Mouse (Mus musculus): ENCODE data around the gene Gpatch11. TPM values are rescaled to one million over a fixed set of nuclear protein-coding genes. Genes with fewer than 3 reads are reported as not detected.

Gene Gpatch11
- total and polyA plus RNA-seq, 3 experiments = 4.4 to 39.9 (median 26.8) TPM

DNA sequence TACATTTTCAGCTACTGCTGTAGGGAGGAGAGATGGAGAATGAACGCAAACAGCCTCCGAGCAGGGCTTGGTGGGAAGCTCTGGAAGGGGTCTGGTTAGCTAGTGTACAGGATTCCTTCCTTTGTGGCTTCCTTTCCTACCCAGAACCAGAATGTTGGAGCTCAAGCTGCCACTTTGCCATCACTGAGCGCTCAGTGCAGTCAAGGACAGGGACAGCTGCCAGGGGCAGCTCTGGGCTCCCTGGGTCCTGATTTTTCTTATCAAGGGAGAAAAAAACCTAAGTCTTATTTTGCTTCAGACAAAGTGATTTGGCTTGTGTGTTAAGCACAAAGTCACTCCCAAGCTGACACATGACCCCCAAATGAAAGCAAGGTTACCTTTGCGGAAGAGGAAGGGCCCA lies 53.2 kb downstream of the Gpatch11 start:
- no peak overlapping the region for H3K4me3 ChIP-seq (ENCODE audit: low read depth, low read length)
- 0 out of 2 replicates have a peak, but pooled peaks cover 2% of the 10 kb centered on the region for H3K9me3 ChIP-seq (replicated peaks)
- no peaks in the 10 kb centered on the region for H3K36me3 ChIP-seq (replicated peaks)
- ATAC-seq (ENCODE audit: extremely low read depth, insufficient number of reproducible peaks, low FRiP score, poor library complexity, severe bottlenecking) (no peak), DNase-seq (ENCODE audit: low spot score) (no peak)
- peaks cover 7% of the 10 kb centered on the region; the same call in 1 of the 2 replicates for H3K27me3 ChIP-seq (ENCODE audit: insufficient read depth, low read length)
- TF ChIP-seq POLR2AphosphoS5 (IDR thresholded peaks at IDR 0.05; ENCODE audit: insufficient replicate concordance, low read depth, low read length) (no peak), CTCF (IDR thresholded peaks at IDR 0.05; ENCODE audit: low read depth, low read length) (no peak), TAL1 (conservative IDR thresholded peaks at IDR 0.05; ENCODE audit: low read depth, low read length) (no peak), GATA2 (IDR thresholded peaks at IDR 0.05; ENCODE audit: borderline replicate concordance, low read depth, low read length) (no peak), GATA1 (IDR thresholded peaks at IDR 0.05; ENCODE audit: borderline replicate concordance, low read length) (no peak)
- no peaks in the 10 kb centered on the region for H3K4me1 ChIP-seq (ENCODE audit: insufficient read depth, low read depth, low read length)

DNA sequence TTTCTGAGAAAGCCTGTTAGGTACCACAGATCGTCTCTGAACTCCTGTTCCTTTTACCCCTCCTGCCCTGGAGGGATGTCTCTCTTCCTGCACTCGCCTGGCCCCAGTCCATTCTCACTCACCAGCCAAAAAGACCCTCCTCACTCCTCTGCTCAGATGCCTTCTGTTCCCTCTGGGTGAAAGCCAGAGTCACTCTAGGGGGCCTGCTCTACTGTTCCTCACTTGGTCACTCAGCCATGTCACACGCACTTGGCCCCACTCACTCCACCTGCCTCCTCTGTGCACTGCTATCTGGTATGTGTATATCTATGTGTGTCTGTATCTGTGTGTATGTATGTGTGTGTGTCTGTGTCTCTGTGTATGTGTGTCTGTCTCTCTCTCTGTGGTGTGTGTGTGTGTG lies 53.8 kb downstream of the Gpatch11 start:
- Histone ChIP-seq H3K4me3 (ENCODE audit: low read depth, low read length) (no peak overlapping the region), H3K9me3 (replicated peaks) (0 out of 2 replicates have a peak, but pooled peaks cover 2% of the 10 kb centered on the region), H3K4me1 (ENCODE audit: insufficient read depth, low read depth, low read length) (no peaks in the 10 kb centered on the region), H3K36me3 (replicated peaks) (no peaks in the 10 kb centered on the region), H3K27me3 (ENCODE audit: insufficient read depth, low read length) (peaks cover 7% of the 10 kb centered on the region; the same call in 1 of the 2 replicates)
- ATAC-seq (ENCODE audit: extremely low read depth, insufficient number of reproducible peaks, low FRiP score, poor library complexity, severe bottlenecking) (no peak), DNase-seq (ENCODE audit: low spot score) (no peak)
- TF ChIP-seq TAL1 (conservative IDR thresholded peaks at IDR 0.05; ENCODE audit: low read depth, low read length) = no peak
- TF ChIP-seq GATA2 (IDR thresholded peaks at IDR 0.05; ENCODE audit: borderline replicate concordance, low read depth, low read length) = no peak
- TF ChIP-seq GATA1 (IDR thresholded peaks at IDR 0.05; ENCODE audit: borderline replicate concordance, low read length) = no peak
- no peak for TF ChIP-seq POLR2AphosphoS5 (IDR thresholded peaks at IDR 0.05; ENCODE audit: insufficient replicate concordance, low read depth, low read length)
- TF ChIP-seq CTCF (IDR thresholded peaks at IDR 0.05; ENCODE audit: low read depth, low read length) = no peak

- no peak for ATAC-seq (ENCODE audit: extremely low read depth, insufficient number of reproducible peaks, low FRiP score, poor library complexity, severe bottlenecking)
- TF ChIP-seq CTCF (IDR thresholded peaks at IDR 0.05; ENCODE audit: low read depth, low read length) (no peak), TAL1 (conservative IDR thresholded peaks at IDR 0.05; ENCODE audit: low read depth, low read length) (no peak), POLR2AphosphoS5 (IDR thresholded peaks at IDR 0.05; ENCODE audit: insufficient replicate concordance, low read depth, low read length) (no peak), GATA2 (IDR thresholded peaks at IDR 0.05; ENCODE audit: borderline replicate concordance, low read depth, low read length) (no peak), GATA1 (IDR thresholded peaks at IDR 0.05; ENCODE audit: borderline replicate concordance, low read length) (no peak)
- DNase-seq (ENCODE audit: low spot score) = no peak
- H3K4me3 ChIP-seq (ENCODE audit: low read depth, low read length) = no peak overlapping the region
- H3K9me3 ChIP-seq (replicated peaks) = no peaks in the 10 kb centered on the region
- no peaks in the 10 kb centered on the region for H3K4me1 ChIP-seq (ENCODE audit: insufficient read depth, low read depth, low read length)
- H3K36me3 ChIP-seq (replicated peaks) = no peaks in the 10 kb centered on the region
- peaks cover 12% of the 10 kb centered on the region; the same call in 1 of the 2 replicates for H3K27me3 ChIP-seq (ENCODE audit: insufficient read depth, low read length)
These were observed 55.7 kb downstream of the Gpatch11 start for GRCm38 (mm10) chr17:78891020-78891419.

DNA sequence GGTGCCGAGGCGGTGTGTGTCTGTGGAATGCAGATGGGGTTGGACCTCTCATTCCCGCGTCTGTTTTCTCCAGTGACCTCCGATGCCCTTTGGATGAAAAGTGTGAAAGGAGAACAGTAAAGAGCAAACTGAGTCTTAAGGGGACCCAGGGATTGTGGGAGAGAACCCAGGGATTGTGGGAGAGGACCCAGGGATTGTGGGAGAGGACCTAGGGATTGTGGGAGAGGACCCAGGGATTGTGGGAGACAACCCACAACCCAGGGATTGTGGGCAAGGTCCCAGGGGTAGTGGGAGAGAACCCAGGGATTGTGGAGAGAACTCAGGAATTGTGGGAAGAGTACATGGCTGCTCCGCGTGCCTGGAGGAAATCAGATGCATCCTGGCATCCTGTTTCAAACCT lies 59.6 kb downstream of the Gpatch11 start:
- Histone ChIP-seq H3K27me3 (ENCODE audit: insufficient read depth, low read length) (peaks cover 14% of the 10 kb centered on the region; the same call in 1 of the 2 replicates), H3K4me1 (ENCODE audit: insufficient read depth, low read depth, low read length) (no peaks in the 10 kb centered on the region), H3K4me3 (ENCODE audit: low read depth, low read length) (no peak overlapping the region), H3K9me3 (replicated peaks) (no peaks in the 10 kb centered on the region), H3K36me3 (replicated peaks) (no peaks in the 10 kb centered on the region)
- no peak for TF ChIP-seq GATA1 (IDR thresholded peaks at IDR 0.05; ENCODE audit: borderline replicate concordance, low read length)
- no peak for TF ChIP-seq CTCF (IDR thresholded peaks at IDR 0.05; ENCODE audit: low read depth, low read length)
- no peak for TF ChIP-seq GATA2 (IDR thresholded peaks at IDR 0.05; ENCODE audit: borderline replicate concordance, low read depth, low read length)
- TF ChIP-seq TAL1 (conservative IDR thresholded peaks at IDR 0.05; ENCODE audit: low read depth, low read length) = no peak
- TF ChIP-seq POLR2AphosphoS5 (IDR thresholded peaks at IDR 0.05; ENCODE audit: insufficient replicate concordance, low read depth, low read length) = no peak
- DNase-seq (ENCODE audit: low spot score) = no peak
- no peak for ATAC-seq (ENCODE audit: extremely low read depth, insufficient number of reproducible peaks, low FRiP score, poor library complexity, severe bottlenecking)

DNA sequence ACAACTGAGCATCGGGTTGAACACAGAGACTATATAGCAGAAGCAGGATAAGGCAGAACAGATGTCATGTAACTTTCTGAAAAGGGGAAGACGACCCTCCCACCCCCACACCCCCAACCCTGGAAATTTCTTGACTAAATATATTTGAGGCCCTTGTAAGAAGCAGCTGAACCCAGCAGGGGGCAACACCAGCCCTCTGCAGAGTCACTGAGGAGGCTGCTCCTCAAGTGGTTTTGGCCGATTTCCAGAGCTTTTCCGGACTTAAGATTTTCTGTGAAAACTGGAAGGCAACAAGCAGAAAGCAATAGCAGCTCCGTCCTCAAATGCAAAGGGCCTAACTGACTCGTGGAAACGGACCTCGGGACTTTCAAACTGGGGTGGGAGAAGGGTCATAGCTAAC lies 60.0 kb downstream of the Gpatch11 start:
- no peaks in the 10 kb centered on the region for H3K9me3 ChIP-seq (replicated peaks)
- peaks cover 15% of the 10 kb centered on the region; the same call in 1 of the 2 replicates for H3K27me3 ChIP-seq (ENCODE audit: insufficient read depth, low read length)
- DNase-seq (ENCODE audit: low spot score) (no peak), ATAC-seq (ENCODE audit: extremely low read depth, insufficient number of reproducible peaks, low FRiP score, poor library complexity, severe bottlenecking) (no peak)
- no peaks in the 10 kb centered on the region for H3K4me1 ChIP-seq (ENCODE audit: insufficient read depth, low read depth, low read length)
- H3K36me3 ChIP-seq (replicated peaks) = no peaks in the 10 kb centered on the region
- H3K4me3 ChIP-seq (ENCODE audit: low read depth, low read length) = no peak overlapping the region
- TF ChIP-seq TAL1 (conservative IDR thresholded peaks at IDR 0.05; ENCODE audit: low read depth, low read length) (no peak), CTCF (IDR thresholded peaks at IDR 0.05; ENCODE audit: low read depth, low read length) (no peak), GATA2 (IDR thresholded peaks at IDR 0.05; ENCODE audit: borderline replicate concordance, low read depth, low read length) (no peak), GATA1 (IDR thresholded peaks at IDR 0.05; ENCODE audit: borderline replicate concordance, low read length) (no peak), POLR2AphosphoS5 (IDR thresholded peaks at IDR 0.05; ENCODE audit: insufficient replicate concordance, low read depth, low read length) (no peak)

Other genes with a start within 250 kb of the Gpatch11 start
- 27.5 and 29.2 TPM in 2 replicates for gene Strn, start 98.4 kb upstream of the Gpatch11 start, total RNA-seq (2014; fragmentation: Nextera tagmentation)
- gene Strn, start 98.4 kb upstream of the Gpatch11 start, total RNA-seq (2017) = 39.7 and 52.6 TPM in 2 replicates
- 2.9 TPM in 2 replicates for gene Strn, start 98.4 kb upstream of the Gpatch11 start, polyA plus RNA-seq (2012)
- gene Heatr5b, start 203 bp upstream of the Gpatch11 start, total RNA-seq (2014; fragmentation: Nextera tagmentation) = 36.9 and 50.7 TPM in 2 replicates
- 25.1 and 27.2 TPM in 2 replicates for gene Heatr5b, start 203 bp upstream of the Gpatch11 start, total RNA-seq (2017)
- 1.8 and 2.9 TPM in 2 replicates for gene Heatr5b, start 203 bp upstream of the Gpatch11 start, polyA plus RNA-seq (2012)
- 40.1 and 40.3 TPM in 2 replicates for gene Eif2ak2, start 47.0 kb downstream of the Gpatch11 start, total RNA-seq (2014; fragmentation: Nextera tagmentation)
- 51.8 and 59.9 TPM in 2 replicates for gene Eif2ak2, start 47.0 kb downstream of the Gpatch11 start, total RNA-seq (2017)
- 15.9 and 17.5 TPM in 2 replicates for gene Eif2ak2, start 47.0 kb downstream of the Gpatch11 start, polyA plus RNA-seq (2012)
- not detected in 2 replicates for gene Sult6b1, start 71.4 kb downstream of the Gpatch11 start, total RNA-seq (2014; fragmentation: Nextera tagmentation)
- 0.33 and 0.58 TPM in 2 replicates for gene Sult6b1, start 71.4 kb downstream of the Gpatch11 start, total RNA-seq (2017)
- not detected in 2 replicates for gene Sult6b1, start 71.4 kb downstream of the Gpatch11 start, polyA plus RNA-seq (2012)
- 17.1 and 20.5 TPM in 2 replicates for gene Cebpzos, start 80.9 kb downstream of the Gpatch11 start, total RNA-seq (2014; fragmentation: Nextera tagmentation)
- gene Cebpzos, start 80.9 kb downstream of the Gpatch11 start, total RNA-seq (2017) = 61.6 and 76.5 TPM in 2 replicates
- 4.1 and 4.5 TPM in 2 replicates for gene Cebpzos, start 80.9 kb downstream of the Gpatch11 start, polyA plus RNA-seq (2012)
- gene Cebpz, start 101.5 kb downstream of the Gpatch11 start, total RNA-seq (2014; fragmentation: Nextera tagmentation) = 83.5 and 108 TPM in 2 replicates
- 82.5 and 97.9 TPM in 2 replicates for gene Cebpz, start 101.5 kb downstream of the Gpatch11 start, total RNA-seq (2017)
- gene Cebpz, start 101.5 kb downstream of the Gpatch11 start, polyA plus RNA-seq (2012) = 37.0 and 45.9 TPM in 2 replicates
- 24.4 and 40.0 TPM in 2 replicates for gene Ndufaf7, start 101.6 kb downstream of the Gpatch11 start, total RNA-seq (2014; fragmentation: Nextera tagmentation)
- gene Ndufaf7, start 101.6 kb downstream of the Gpatch11 start, total RNA-seq (2017) = 46.4 and 49.4 TPM in 2 replicates
- gene Ndufaf7, start 101.6 kb downstream of the Gpatch11 start, polyA plus RNA-seq (2012) = 1.3 and 4.0 TPM in 2 replicates
- gene Prkd3, start 185.2 kb downstream of the Gpatch11 start, total RNA-seq (2014; fragmentation: Nextera tagmentation) = 0.15 TPM in 1 of 2 replicates, not detected in the other
- gene Prkd3, start 185.2 kb downstream of the Gpatch11 start, total RNA-seq (2017) = 0.12 and 0.16 TPM in 2 replicates
- not detected in 2 replicates for gene Prkd3, start 185.2 kb downstream of the Gpatch11 start, polyA plus RNA-seq (2012)
- not detected in 2 replicates for gene Qpct, start 216.3 kb downstream of the Gpatch11 start, total RNA-seq (2014; fragmentation: Nextera tagmentation)
- 0.06 and 0.16 TPM in 2 replicates for gene Qpct, start 216.3 kb downstream of the Gpatch11 start, total RNA-seq (2017)
- gene Qpct, start 216.3 kb downstream of the Gpatch11 start, polyA plus RNA-seq (2012) = not detected in 2 replicates